Mouse (Mus musculus) G1E (cell line): ENCODE measurements around the gene Xlr5b.
"Not testable (repeated sequence)": the region's sequence is repeated elsewhere in the genome, so short reads cannot be mapped to it uniquely, and the experiment has no call there.

ENCODE experiments used
- CTCF ChIP-seq: IDR thresholded peaks from 2 replicates; pipeline ENCODE4 v1.5.1; 2012; ENCODE audit warnings: low read depth, low read length, inconsistent platforms, mixed read lengths
- GATA1 ChIP-seq: IDR thresholded peaks from 2 replicates; pipeline ENCODE4 v1.6.1; 2012; ENCODE audit warnings: borderline replicate concordance, low read length, inconsistent platforms, mixed read lengths

DNA sequence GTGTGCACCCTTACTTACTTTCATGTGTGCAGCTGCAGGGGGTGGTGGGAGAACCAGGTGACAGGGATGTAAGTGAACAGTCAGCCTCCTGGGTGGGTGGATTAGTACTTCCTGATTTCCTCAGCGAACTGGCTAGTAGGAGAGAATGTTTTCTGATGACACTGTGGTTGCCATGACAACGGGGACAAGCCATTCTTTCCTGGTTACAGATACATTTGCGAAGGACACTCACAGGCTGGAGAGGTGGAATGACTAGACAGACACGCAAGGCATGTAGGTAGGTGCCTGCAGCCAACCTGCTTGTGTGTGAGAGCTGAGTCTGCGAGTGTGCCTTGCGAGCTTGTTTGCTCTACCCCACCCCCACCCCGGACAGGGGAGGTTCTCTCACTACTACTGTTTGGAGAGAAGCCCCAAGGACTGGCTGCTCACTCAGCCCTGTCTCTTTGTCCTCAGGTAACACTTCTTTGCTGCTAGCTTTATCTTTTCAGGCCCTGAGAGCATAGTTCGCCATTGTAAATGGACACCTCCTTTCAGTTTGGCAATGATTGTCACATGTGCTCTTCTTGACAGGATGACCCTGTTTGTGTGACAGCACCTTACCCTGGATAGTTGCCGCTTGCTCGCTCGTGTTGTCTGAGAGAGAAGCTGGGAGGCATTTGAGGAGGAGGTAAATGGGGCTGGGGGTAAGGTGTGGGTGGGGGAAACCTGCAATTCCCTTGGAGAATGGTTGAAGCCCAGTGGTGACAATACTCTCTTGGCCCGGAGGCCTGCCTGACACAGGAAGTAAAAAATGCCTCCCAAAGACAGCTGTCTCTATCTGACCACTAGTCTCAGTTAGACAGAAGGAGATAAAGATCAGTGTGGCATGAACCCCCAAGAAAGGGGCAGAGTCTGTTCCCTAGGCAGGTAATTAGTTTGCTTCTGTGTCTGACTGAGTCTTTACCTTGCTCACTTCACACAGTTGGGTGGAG is 25.5 kb upstream of the Xlr5b start:
- not testable (repeated sequence) for TF ChIP-seq CTCF, GATA1
